Mouse (Mus musculus) midbrain, embryonic 11.5 days (tissue): Measurements from ENCODE around the gene Ypel4. TPM values are rescaled to one million over a fixed set of nuclear protein-coding genes. Genes with fewer than 3 reads are reported as not detected.

Experiments used
- ATAC-seq: fragments of 200-750 bp; cut with Nextera tagmentation; 2 replicates; pipeline ENCODE4 v1.8.0; 2017; ENCODE audit warnings: moderate TSS enrichment, moderate library complexity; ENCODE audit not compliant: low FRiP score
- DNase-seq: peaks from one replicate; pipeline ENCODE4 v3.0.0; 2015; ENCODE audit warnings: low spot score; ENCODE audit errors: missing footprints
- H3K27ac ChIP-seq: fragments of 300-500 bp; sonication (generic); 2 replicates; pipeline ENCODE4 v1.5.1; 2014; ENCODE audit warnings: low read depth, low read length
- H3K27me3 ChIP-seq: fragments of 300-500 bp; sonication (generic); 2 replicates; pipeline ENCODE4 v1.6.1; 2014; ENCODE audit warnings: mild to moderate bottlenecking, low read length, moderate library complexity, mixed read lengths; ENCODE audit not compliant: control insufficient read depth, insufficient read depth
- H3K36me3 ChIP-seq: fragments of 300-500 bp; sonication (generic); 2 replicates; pipeline ENCODE4 v1.6.1; 2014; ENCODE audit warnings: mild to moderate bottlenecking, low read length, moderate library complexity, mixed read lengths; ENCODE audit not compliant: control insufficient read depth, insufficient read depth
- H3K4me1 ChIP-seq: fragments of 300-500 bp; sonication (generic); 2 replicates; pipeline ENCODE4 v1.6.1; 2014; ENCODE audit warnings: low read length; ENCODE audit not compliant: control insufficient read depth, insufficient read depth
- H3K4me2 ChIP-seq: fragments of 300-500 bp; sonication (generic); 2 replicates; pipeline ENCODE4 v1.6.1; 2014; ENCODE audit warnings: mild to moderate bottlenecking, moderate library complexity
- H3K4me3 ChIP-seq: fragments of 300-500 bp; sonication (generic); 2 replicates; pipeline ENCODE4 v1.5.1; 2014; ENCODE audit warnings: low read depth, low read length
- H3K9ac ChIP-seq: fragments of 300-500 bp; sonication (generic); 2 replicates; pipeline ENCODE4 v1.6.1; 2014; ENCODE audit warnings: low read length
- H3K9me3 ChIP-seq: fragments of 300-500 bp; sonication (generic); 2 replicates; pipeline ENCODE4 v1.6.1; 2016; ENCODE audit warnings: low read length; ENCODE audit not compliant: control insufficient read depth
- WGBS: fragments of 180-500 bp; shearing (Covaris S2); extraction: QIAGEN DNeasy Blood & Tissue Kit; methylation state at CpG from one replicate; pipeline ENCODE4 v1.1.7; 2014; 5-methylcytosine and 5-hydroxymethylcytosine counted together
- microRNA counts: library from miRNA; unstranded; fragments of <30 nt; microRNA quantifications from one replicate; lab custom pipeline; 2015
- microRNA-seq: library from miRNA; unstranded; fragments of <30 nt; microRNA quantifications from one replicate; pipeline ENCODE4, GENCODE M21; 2017
- polyA plus RNA-seq: library from polyadenylated mRNA; unstranded; fragments of >200 nt; fragmentation: Nextera tagmentation; extraction: Ambion mirVana; gene quantifications from 2 replicates; pipeline ENCODE4 v1.2.1, GENCODE M21; 2014

Ypel4 gene
- polyA plus RNA-seq, 1 experiment from 2014 or later, result 14.2 TPM

- Histone ChIP-seq H3K36me3 (no peaks in the 10 kb centered on the region), H3K27ac (no peak overlapping the region), H3K4me2 (no peak overlapping the region), H3K4me1 (peaks cover 6% of the 10 kb centered on the region), H3K27me3 (no peaks in the 10 kb centered on the region), H3K9ac (no peak overlapping the region), H3K4me3 (no peak overlapping the region), H3K9me3 (no peaks in the 10 kb centered on the region)
- WGBS, result 54% methylated on average over 6 of the region's 6 CpGs
- ATAC-seq (no peak), DNase-seq (no peak)
Measured at GRCm38 (mm10) chr2:84779210-84779609, 45.4 kb downstream of the Ypel4 start.

- no peak overlapping the region for H3K9ac ChIP-seq
- no peak overlapping the region for H3K4me3 ChIP-seq
- no peak overlapping the region for H3K4me2 ChIP-seq
- H3K36me3 ChIP-seq, result no peaks in the 10 kb centered on the region
- H3K27me3 ChIP-seq, result no peaks in the 10 kb centered on the region
- ATAC-seq (no peak), DNase-seq (no peak)
- no peaks in the 10 kb centered on the region for H3K4me1 ChIP-seq
- 95% methylated on average over 1 of the region's 1 CpGs for WGBS
- H3K27ac ChIP-seq, result no peak overlapping the region
- no peaks in the 10 kb centered on the region for H3K9me3 ChIP-seq
Measured at GRCm38 (mm10) chr2:84783315-84783714, 49.5 kb downstream of the Ypel4 start.

- no peaks in the 10 kb centered on the region for H3K27me3 ChIP-seq
- DNase-seq (no peak), ATAC-seq (no peak)
- no peaks in the 10 kb centered on the region for H3K36me3 ChIP-seq
- H3K4me2 ChIP-seq, result no peak overlapping the region
- H3K9ac ChIP-seq, result no peak overlapping the region
- H3K4me3 ChIP-seq, result no peak overlapping the region
- no peak overlapping the region for H3K27ac ChIP-seq
- WGBS, result 86% methylated on average over 3 of the region's 3 CpGs
- no peaks in the 10 kb centered on the region for H3K9me3 ChIP-seq
- H3K4me1 ChIP-seq, result no peaks in the 10 kb centered on the region
Measured at GRCm38 (mm10) chr2:84783840-84784566, 50.1 kb downstream of the Ypel4 start.

MicroRNAs encoded within 50 kb of the gene (microRNA counts, 519-probe panel; counts per million panel counts)
- microRNA mmu-miR-130a (lab: Ali Mortazavi, UCI), result 7,881 counts per million, percentile 97 among the panel's probes with 10 or more counts

Small RNA genes within 50 kb of the gene (microRNA-seq; reads per million reads assigned to microRNA genes)
- gene Mir130a, result 39,983 reads per million, percentile 99 among the genes with 10 or more reads in this experiment

Other genes starting within 250 kb of the Ypel4 start
- gene Ctnnd1, start 83.3 kb upstream of the Ypel4 start, polyA plus RNA-seq, result 36.8 and 38.3 TPM in 2 replicates
- gene Btbd18, start 75.0 kb upstream of the Ypel4 start, polyA plus RNA-seq, result 0.19 and 0.41 TPM in 2 replicates
- 450 and 473 TPM in 2 replicates for gene Selenoh, start 63.3 kb upstream of the Ypel4 start, polyA plus RNA-seq
- not detected in 2 replicates for gene Gm28635, start 56.0 kb upstream of the Ypel4 start, polyA plus RNA-seq
- gene Med19, start 55.7 kb upstream of the Ypel4 start, polyA plus RNA-seq, result 70.7 and 73.2 TPM in 2 replicates
- 193 and 195 TPM in 2 replicates for gene Tmx2, start 54.9 kb upstream of the Ypel4 start, polyA plus RNA-seq
- gene Zdhhc5, start 18.9 kb upstream of the Ypel4 start, polyA plus RNA-seq, result 22.4 and 23.9 TPM in 2 replicates
- 54.4 and 57.0 TPM in 2 replicates for gene Clp1, start 6.7 kb upstream of the Ypel4 start, polyA plus RNA-seq
- 4.5 and 6.5 TPM in 2 replicates for gene Gm19426, start 9.6 kb downstream of the Ypel4 start, polyA plus RNA-seq
- gene Serping1, start 41.4 kb downstream of the Ypel4 start, polyA plus RNA-seq, result 37.0 and 39.2 TPM in 2 replicates
- gene Ube2l6, start 64.8 kb downstream of the Ypel4 start, polyA plus RNA-seq, result 39.4 and 39.5 TPM in 2 replicates
- 0.15 TPM in 1 of 2 replicates, not detected in the other for gene Smtnl1, start 88.6 kb downstream of the Ypel4 start, polyA plus RNA-seq
- 38.1 and 43.1 TPM in 2 replicates for gene Timm10, start 92.9 kb downstream of the Ypel4 start, polyA plus RNA-seq
- gene Slc43a1, start 104.8 kb downstream of the Ypel4 start, polyA plus RNA-seq, result 16.3 and 18.6 TPM in 2 replicates
- 1.4 and 1.6 TPM in 2 replicates for gene Rtn4rl2, start 152.7 kb downstream of the Ypel4 start, polyA plus RNA-seq
- 17.6 and 19.0 TPM in 2 replicates for gene Slc43a3, start 202.5 kb downstream of the Ypel4 start, polyA plus RNA-seq
- gene Prg2, start 246.4 kb downstream of the Ypel4 start, polyA plus RNA-seq, result 0.22 and 0.52 TPM in 2 replicates